Mouse (Mus musculus): Measurements from ENCODE around the gene Mob3a. TPM values are rescaled to one million over a fixed set of nuclear protein-coding genes. Genes with fewer than 3 reads are reported as not detected.
A peak's percentile ranks its signal among the peaks of the same experiment; 100 is the strongest.

The Mob3a gene
- total and polyA plus RNA-seq, 2 experiments from 2014 or later, result 44.9 to 75.1 TPM

GRCm38 (mm10) chr10:80668614-80669013, 33.2 kb downstream of the Mob3a start:
- no peaks in the 10 kb centered on the region for H3K4me1 ChIP-seq (ENCODE audit: insufficient read depth, low read length)
- H3K9ac ChIP-seq (replicated peaks; ENCODE audit: low read length, poor library complexity, severe bottlenecking), result no peak overlapping the region
- H3K27me3 ChIP-seq (ENCODE audit: insufficient read depth, low read length), result no peaks in the 10 kb centered on the region
- ATAC-seq (ENCODE audit: low FRiP score) (0 out of 2 replicates have a peak, but pooled peaks have one; percentile 17), DNase-seq (ENCODE audit: low spot score) (no peak)
- H3K9me3 ChIP-seq (ENCODE audit: low read length), result no peaks in the 10 kb centered on the region
- H3K27ac ChIP-seq (ENCODE audit: low read depth, low read length), result no peak overlapping the region
- H3K4me3 ChIP-seq (ENCODE audit: low read depth, low read length), result no peak overlapping the region
- TF ChIP-seq CTCF (IDR thresholded peaks at IDR 0.05), result no peak
- H3K4me2 ChIP-seq (ENCODE audit: low read depth, low read length, poor library complexity, severe bottlenecking), result no peak overlapping the region
- H3K36me3 ChIP-seq (ENCODE audit: insufficient read depth, low read length), result peaks cover 66% of the 10 kb centered on the region
- 82% methylated on average over 11 of the region's 11 CpGs for WGBS

GRCm38 (mm10) chr10:80666837-80667412, 34.9 kb downstream of the Mob3a start:
- peaks cover 59% of the 10 kb centered on the region for H3K36me3 ChIP-seq (ENCODE audit: insufficient read depth, low read length)
- H3K4me3 ChIP-seq (ENCODE audit: low read depth, low read length), result no peak overlapping the region
- 80% methylated on average over 19 of the region's 19 CpGs for WGBS
- no peak for TF ChIP-seq CTCF (IDR thresholded peaks at IDR 0.05)
- ATAC-seq (ENCODE audit: low FRiP score) (no peak), DNase-seq (ENCODE audit: low spot score) (no peak)
- no peak overlapping the region for H3K27ac ChIP-seq (ENCODE audit: low read depth, low read length)
- H3K27me3 ChIP-seq (ENCODE audit: insufficient read depth, low read length), result no peaks in the 10 kb centered on the region
- H3K9ac ChIP-seq (replicated peaks; ENCODE audit: low read length, poor library complexity, severe bottlenecking), result no peak overlapping the region
- H3K9me3 ChIP-seq (ENCODE audit: low read length), result no peaks in the 10 kb centered on the region
- no peaks in the 10 kb centered on the region for H3K4me1 ChIP-seq (ENCODE audit: insufficient read depth, low read length)
- no peak overlapping the region for H3K4me2 ChIP-seq (ENCODE audit: low read depth, low read length, poor library complexity, severe bottlenecking)

- Histone ChIP-seq H3K4me2 (ENCODE audit: low read depth, low read length, poor library complexity, severe bottlenecking) (no peak overlapping the region), H3K4me1 (ENCODE audit: insufficient read depth, low read length) (no peaks in the 10 kb centered on the region), H3K27me3 (ENCODE audit: insufficient read depth, low read length) (no peaks in the 10 kb centered on the region), H3K9ac (replicated peaks; ENCODE audit: low read length, poor library complexity, severe bottlenecking) (no peak overlapping the region), H3K27ac (ENCODE audit: low read depth, low read length) (no peak overlapping the region), H3K9me3 (ENCODE audit: low read length) (no peaks in the 10 kb centered on the region), H3K36me3 (ENCODE audit: insufficient read depth, low read length) (peaks cover 51% of the 10 kb centered on the region), H3K4me3 (ENCODE audit: low read depth, low read length) (no peak overlapping the region)
- no peak for ATAC-seq (ENCODE audit: low FRiP score)
- TF ChIP-seq CTCF (IDR thresholded peaks at IDR 0.05), result no peak
- 73% methylated on average over 10 of the region's 10 CpGs for WGBS
- no peak for DNase-seq (ENCODE audit: low spot score)
These were observed 35.6 kb downstream of the Mob3a start for GRCm38 (mm10) chr10:80665981-80666733.

- no peak for TF ChIP-seq CTCF (IDR thresholded peaks at IDR 0.05)
- Histone ChIP-seq H3K36me3 (ENCODE audit: insufficient read depth, low read length) (peaks cover 46% of the 10 kb centered on the region), H3K27ac (ENCODE audit: low read depth, low read length) (no peak overlapping the region)
These were observed 36.3 kb downstream of the Mob3a start for GRCm38 (mm10) chr10:80665459-80665858.

GRCm38 (mm10) chr10:80665016-80665380, 36.8 kb downstream of the Mob3a start:
- Histone ChIP-seq H3K4me2 (ENCODE audit: low read depth, low read length, poor library complexity, severe bottlenecking) (no peak overlapping the region), H3K9me3 (ENCODE audit: low read length) (no peaks in the 10 kb centered on the region), H3K27ac (ENCODE audit: low read depth, low read length) (0 out of 2 replicates have a peak overlapping the region, but pooled peaks have one; percentile 34), H3K9ac (replicated peaks; ENCODE audit: low read length, poor library complexity, severe bottlenecking) (no peak overlapping the region), H3K4me1 (ENCODE audit: insufficient read depth, low read length) (no peaks in the 10 kb centered on the region), H3K36me3 (ENCODE audit: insufficient read depth, low read length) (peaks cover 41% of the 10 kb centered on the region), H3K4me3 (ENCODE audit: low read depth, low read length) (no peak overlapping the region), H3K27me3 (ENCODE audit: insufficient read depth, low read length) (no peaks in the 10 kb centered on the region)
- no peak for TF ChIP-seq CTCF (IDR thresholded peaks at IDR 0.05)
- DNase-seq (ENCODE audit: low spot score) (no peak), ATAC-seq (ENCODE audit: low FRiP score) (no peak)
- 24% methylated on average over 10 of the region's 10 CpGs for WGBS

More at GRCm38 (mm10) chr10:80665459-80665858, 36.3 kb downstream of the Mob3a start:
- Histone ChIP-seq H3K4me3 (ENCODE audit: low read depth, low read length) (no peak overlapping the region), H3K9ac (replicated peaks; ENCODE audit: low read length, poor library complexity, severe bottlenecking) (no peak overlapping the region), H3K27me3 (ENCODE audit: insufficient read depth, low read length) (no peaks in the 10 kb centered on the region), H3K4me2 (ENCODE audit: low read depth, low read length, poor library complexity, severe bottlenecking) (no peak overlapping the region), H3K4me1 (ENCODE audit: insufficient read depth, low read length) (no peaks in the 10 kb centered on the region), H3K9me3 (ENCODE audit: low read length) (no peaks in the 10 kb centered on the region)
- DNase-seq (ENCODE audit: low spot score) (no peak), ATAC-seq (ENCODE audit: low FRiP score) (no peak)
- 73% methylated on average over 4 of the region's 4 CpGs for WGBS
